Mouse (Mus musculus) thymus, adult 2 months (tissue): ENCODE measurements around the gene Mknk1. TPM values are rescaled to one million over a fixed set of nuclear protein-coding genes. Genes with fewer than 3 reads are reported as not detected.

Source experiments
- DNase-seq: peaks from one replicate; pipeline ENCODE4 v3.0.0; 2021
- H3K27ac ChIP-seq: fragments of 200-500 bp; 2 replicates; pipeline ENCODE4 v1.5.1; 2012; ENCODE audit warnings: low read length, control low read depth; ENCODE audit not compliant: control insufficient read depth, insufficient read depth
- H3K27me3 ChIP-seq: fragments of 200-500 bp; 2 replicates; pipeline ENCODE4 v1.6.1; 2012; ENCODE audit warnings: mild to moderate bottlenecking, low read length, moderate library complexity, mixed read lengths; ENCODE audit not compliant: control insufficient read depth, insufficient read depth
- H3K36me3 ChIP-seq: fragments of 200-500 bp; 2 replicates; pipeline ENCODE4 v1.6.1; 2012; ENCODE audit warnings: mild to moderate bottlenecking, low read length, moderate library complexity; ENCODE audit not compliant: control insufficient read depth, insufficient read depth
- H3K4me1 ChIP-seq: fragments of 200-500 bp; replicated peaks from 2 replicates; pipeline ENCODE4 v1.6.1; 2012; ENCODE audit warnings: low read length; ENCODE audit not compliant: control insufficient read depth, insufficient read depth
- H3K4me3 ChIP-seq: fragments of 200-500 bp; 2 replicates; pipeline ENCODE4 v1.5.1; 2012; ENCODE audit warnings: mild to moderate bottlenecking, low read length, control low read depth, moderate library complexity; ENCODE audit not compliant: control insufficient read depth, insufficient read depth
- CTCF ChIP-seq: fragments of 200-500 bp; IDR thresholded peaks from 2 replicates; pipeline ENCODE4 v1.5.1; 2012; ENCODE audit warnings: mild to moderate bottlenecking, control low read depth, low read length, moderate library complexity, borderline replicate concordance; ENCODE audit not compliant: control insufficient read depth, poor library complexity, insufficient read depth; ENCODE audit errors: extremely low read depth
- POLR2A ChIP-seq: fragments of 200-500 bp; IDR thresholded peaks from 2 replicates; pipeline ENCODE4 v1.6.1; 2012; ENCODE audit warnings: mild to moderate bottlenecking, low read length, control low read depth, moderate library complexity; ENCODE audit not compliant: control insufficient read depth, poor library complexity, insufficient read depth; ENCODE audit errors: extremely low read depth
- WGBS: fragments of 180-500 bp; shearing (Covaris S2); methylation state at CpG from one replicate; pipeline ENCODE4 v1.1.7; 2018; 5-methylcytosine and 5-hydroxymethylcytosine counted together
- polyA plus RNA-seq: library from polyadenylated mRNA; depleted of rRNA; stranded (reverse); fragments of >200 nt; gene quantifications from 2 replicates; pipeline ENCODE4 v1.2.3, GENCODE M21; 2012

The Mknk1 gene
- polyA plus RNA-seq, 1 experiment: 136 TPM

DNA sequence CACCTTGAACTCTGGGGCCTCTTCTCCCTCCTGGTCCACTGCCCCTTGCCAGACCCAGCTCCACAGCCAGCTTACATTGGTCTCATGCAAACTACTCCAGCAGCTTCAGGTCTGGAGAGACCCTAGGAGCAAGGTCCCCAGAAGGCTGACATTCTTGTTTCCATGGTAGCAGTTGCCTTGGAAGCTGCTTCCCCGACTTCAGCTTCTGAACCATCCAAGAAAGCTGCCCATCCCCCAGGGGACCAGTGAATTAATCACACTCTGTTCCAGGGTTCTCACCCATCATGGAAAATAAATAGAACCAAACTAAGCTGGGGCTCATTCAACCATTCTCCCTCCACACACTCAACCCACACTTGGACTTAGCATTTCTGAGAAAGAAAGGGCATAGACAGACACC, 42.2 kb downstream of the Mknk1 start:
- DNase-seq: no peak
- TF ChIP-seq CTCF (no peak), POLR2A (no peak)

DNA sequence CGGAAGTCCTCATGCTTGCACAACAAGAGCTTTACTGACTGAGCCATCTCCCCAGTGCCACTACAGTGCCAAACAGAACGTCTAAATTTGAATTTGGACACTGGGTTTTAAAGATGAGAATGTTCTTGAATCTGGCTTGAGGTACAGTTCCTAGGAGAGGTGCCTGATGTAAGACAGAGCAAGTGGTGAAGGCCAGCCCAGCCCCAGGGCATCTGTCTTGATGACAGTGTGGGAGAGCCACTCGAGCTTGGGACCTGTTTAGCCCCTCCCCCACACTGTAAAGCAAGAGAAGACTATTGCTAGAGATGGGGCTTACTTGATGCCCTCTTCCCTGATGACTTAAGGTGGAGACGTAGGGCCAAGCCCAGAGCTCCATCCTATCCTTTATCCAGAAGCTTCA, 43.2 kb downstream of the Mknk1 start:
- Histone ChIP-seq H3K4me1 (no peaks in the 10 kb centered on the region), H3K27ac (no peak overlapping the region), H3K4me3 (no peak overlapping the region), H3K27me3 (no peaks in the 10 kb centered on the region), H3K36me3 (no peaks in the 10 kb centered on the region)
- DNase-seq: no peak
- TF ChIP-seq CTCF: no peak
- no peak for TF ChIP-seq POLR2A
- WGBS: 63% methylated on average over 4 of the region's 4 CpGs

More for the DNA sequence above, 42.2 kb downstream of the Mknk1 start:
- H3K27ac ChIP-seq: no peak overlapping the region
- 37% methylated on average over 1 of the region's 1 CpGs for WGBS
- H3K4me3 ChIP-seq: no peak overlapping the region
- no peaks in the 10 kb centered on the region for H3K27me3 ChIP-seq
- no peaks in the 10 kb centered on the region for H3K4me1 ChIP-seq
- H3K36me3 ChIP-seq: no peaks in the 10 kb centered on the region

DNA sequence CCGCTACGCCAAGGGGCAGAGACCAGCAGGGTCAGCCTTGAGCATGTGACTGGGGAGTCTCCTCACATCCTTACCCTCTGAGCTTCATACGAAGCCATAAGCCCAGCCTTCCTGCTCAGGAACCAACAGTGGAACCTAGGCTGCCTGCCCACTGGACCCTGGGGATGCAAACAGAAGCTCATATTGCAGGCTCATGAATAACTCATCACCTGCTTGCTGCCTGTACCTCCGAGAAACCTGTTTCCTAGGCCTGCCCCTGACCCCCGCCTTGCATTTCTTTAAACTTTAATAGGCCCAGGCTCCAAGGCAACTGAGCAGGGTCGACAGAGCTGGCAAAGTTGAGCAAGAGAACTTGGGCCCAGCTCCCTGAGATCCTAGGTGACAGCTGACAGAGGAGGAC, 45.0 kb downstream of the Mknk1 start, which contains the start of gene Kncn:
Kncn (plus strand) TSS at position 379 of the 400 bp plus-strand sequence.
- no peaks in the 10 kb centered on the region for H3K36me3 ChIP-seq
- 90% methylated on average over 6 of the region's 6 CpGs for WGBS
- no peak for DNase-seq
- no peaks in the 10 kb centered on the region for H3K27me3 ChIP-seq
- no peak within 1 kb of the TSS for H3K4me3 ChIP-seq
- no peaks in the 10 kb centered on the region for H3K4me1 ChIP-seq
- no peak within 1 kb of the TSS for H3K27ac ChIP-seq
- TF ChIP-seq CTCF: no peak

DNA sequence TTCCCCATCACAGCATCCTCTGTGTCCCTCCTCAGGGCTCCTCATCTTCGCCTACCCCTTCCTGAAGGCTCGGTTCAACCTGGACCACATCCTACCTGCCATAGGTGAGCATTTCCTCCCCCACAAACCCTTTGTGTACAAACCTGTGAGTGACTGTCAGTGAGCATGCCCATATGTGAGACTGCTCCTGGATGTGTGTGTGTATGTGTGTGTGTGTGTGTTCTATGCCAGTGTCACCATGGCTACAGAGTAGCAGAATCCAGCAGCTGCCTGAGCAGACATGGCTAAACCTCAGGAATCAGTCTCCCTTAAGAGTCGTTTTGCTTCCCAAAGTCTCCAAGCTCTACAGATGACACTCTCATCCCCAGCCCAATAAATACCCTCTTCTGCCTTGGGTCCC, 46.8 kb downstream of the Mknk1 start:
- 75% methylated on average over 3 of the region's 3 CpGs for WGBS
- H3K4me3 ChIP-seq: no peak overlapping the region
- DNase-seq: no peak
- no peak overlapping the region for H3K27ac ChIP-seq
- no peaks in the 10 kb centered on the region for H3K36me3 ChIP-seq
- no peaks in the 10 kb centered on the region for H3K4me1 ChIP-seq
- H3K27me3 ChIP-seq: peaks cover 7% of the 10 kb centered on the region; the same call in 1 of the 2 replicates
- TF ChIP-seq CTCF (no peak), POLR2A (no peak)

DNA sequence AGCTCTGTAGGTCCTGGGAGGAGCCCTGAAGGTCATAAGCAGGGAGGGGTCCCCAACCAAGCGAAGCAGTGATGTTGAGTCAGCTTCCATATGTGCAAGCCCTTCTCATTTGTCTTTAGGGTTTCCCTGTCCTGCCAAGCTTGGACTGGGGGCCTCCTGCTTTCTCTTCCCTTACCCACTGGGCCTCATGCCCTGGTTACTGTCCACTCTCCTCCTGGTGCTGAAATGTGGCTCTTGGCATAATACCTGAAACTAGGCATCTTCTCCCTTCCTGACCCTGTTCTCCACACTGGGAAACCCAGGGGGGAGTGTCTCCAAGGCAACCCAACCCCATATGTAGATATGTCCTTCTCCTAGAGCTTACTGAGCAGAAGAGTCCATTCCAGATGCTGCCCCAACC, 47.9 kb downstream of the Mknk1 start:
- TF ChIP-seq CTCF (no peak), POLR2A (no peak)
- no peak overlapping the region for H3K4me3 ChIP-seq
- DNase-seq: no peak
- peaks cover 7% of the 10 kb centered on the region; the same call in 1 of the 2 replicates for H3K27me3 ChIP-seq
- no peak overlapping the region for H3K27ac ChIP-seq
- H3K36me3 ChIP-seq: no peaks in the 10 kb centered on the region
- 40% methylated on average over 1 of the region's 1 CpGs for WGBS
- H3K4me1 ChIP-seq: no peaks in the 10 kb centered on the region

DNA sequence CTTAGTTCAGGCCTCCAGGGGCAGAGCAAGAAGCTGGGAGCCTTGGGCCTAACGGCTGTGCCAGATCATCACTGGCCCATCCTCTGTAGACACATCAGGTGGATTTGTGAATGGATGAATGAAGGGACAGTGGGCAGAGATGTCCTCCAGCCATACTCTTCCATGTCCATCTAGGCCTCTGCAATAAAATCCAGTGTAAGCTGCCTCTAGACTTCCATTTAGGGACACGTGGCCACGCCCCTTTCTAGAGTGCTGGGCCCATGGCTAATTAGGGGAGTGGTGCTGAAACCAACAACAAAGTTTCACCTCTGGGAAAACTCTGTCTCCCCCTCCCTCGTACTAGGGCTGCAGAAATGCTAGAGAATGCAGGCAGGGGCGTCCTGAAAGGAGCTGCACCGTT, 51.1 kb downstream of the Mknk1 start:
- 27% methylated on average over 6 of the region's 6 CpGs for WGBS
- Histone ChIP-seq H3K4me3 (no peak overlapping the region), H3K27me3 (peaks cover 7% of the 10 kb centered on the region; the same call in 1 of the 2 replicates)

DNA sequence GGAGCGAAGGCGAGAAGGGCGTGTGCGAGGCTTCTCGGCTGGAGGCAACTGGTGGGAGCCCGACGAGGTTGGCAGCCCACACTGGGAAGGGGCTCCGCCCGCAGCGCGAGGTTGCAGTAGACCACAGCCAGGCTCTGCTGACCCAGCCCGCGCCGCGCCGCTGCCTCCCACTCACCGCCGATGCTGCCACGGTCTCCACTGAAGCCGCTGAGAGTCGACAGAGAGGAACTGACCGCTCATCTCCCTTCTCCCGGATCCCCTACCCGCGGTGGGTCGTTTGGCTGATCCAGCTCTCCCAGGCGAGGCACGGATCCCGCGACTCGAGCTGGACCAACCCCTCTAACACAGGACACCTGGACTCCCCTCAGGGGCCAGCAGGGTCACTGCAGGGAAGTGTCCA, 51.6 kb downstream of the Mknk1 start, which contains the start of gene 6430628N08Rik:
6430628N08Rik (plus strand) TSS at position 113 of the 400 bp plus-strand sequence.
- no peak for DNase-seq
- TF ChIP-seq CTCF (no peak), POLR2A (no peak)
- Histone ChIP-seq H3K4me1 (no peaks in the 10 kb centered on the region), H3K27me3 (peaks cover 7% of the 10 kb centered on the region; the same call in 1 of the 2 replicates), H3K27ac (no peak within 1 kb of the TSS), H3K4me3 (no peak within 1 kb of the TSS), H3K36me3 (no peaks in the 10 kb centered on the region)
- WGBS: 5% methylated on average over 31 of the region's 31 CpGs

More for the DNA sequence above, 51.1 kb downstream of the Mknk1 start:
- no peak overlapping the region for H3K27ac ChIP-seq
- no peak for DNase-seq
- TF ChIP-seq POLR2A (no peak), CTCF (no peak)
- no peaks in the 10 kb centered on the region for H3K36me3 ChIP-seq
- no peaks in the 10 kb centered on the region for H3K4me1 ChIP-seq

DNA sequence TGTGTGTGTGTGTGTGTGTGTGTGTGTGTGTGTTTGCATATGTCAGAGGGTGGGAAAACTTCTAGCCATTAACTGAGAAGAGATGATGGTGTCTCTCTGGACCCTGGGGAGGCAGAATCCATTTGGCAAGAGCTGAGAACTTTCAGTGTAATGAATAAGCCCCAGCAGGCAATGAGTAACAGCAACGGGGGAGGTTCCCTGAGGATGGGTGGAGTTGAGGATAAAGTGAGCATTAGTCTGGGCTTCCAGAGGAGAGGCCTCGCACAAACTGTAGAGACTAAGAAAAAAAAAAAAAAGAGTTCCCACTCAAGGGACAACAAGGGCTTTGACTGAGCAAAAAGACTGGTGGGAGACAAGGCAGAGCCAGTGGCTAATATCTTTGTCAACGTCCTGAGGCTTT, 55.3 kb downstream of the Mknk1 start:
- peaks cover 11% of the 10 kb centered on the region; the same call in 1 of the 2 replicates for H3K27me3 ChIP-seq
- H3K27ac ChIP-seq: no peak overlapping the region
- 58% methylated on average over 3 of the region's 3 CpGs for WGBS
- no peak overlapping the region for H3K4me3 ChIP-seq
- DNase-seq: no peak
- H3K36me3 ChIP-seq: no peaks in the 10 kb centered on the region
- no peak for TF ChIP-seq CTCF
- TF ChIP-seq POLR2A: no peak
- no peaks in the 10 kb centered on the region for H3K4me1 ChIP-seq
